Mouse (Mus musculus) embryonic fibroblast, embryonic 13.5 days (primary cell): ENCODE measurements around the gene Rgs8. TPM values are rescaled to one million over a fixed set of nuclear protein-coding genes. Genes with fewer than 3 reads are reported as not detected.

ENCODE experiments used
- H3K27ac ChIP-seq: 2 replicates; pipeline ENCODE4 v1.5.1; 2012; ENCODE audit warnings: low read length, control low read depth, inconsistent platforms; ENCODE audit not compliant: insufficient read depth
- H3K4me1 ChIP-seq: 2 replicates; pipeline ENCODE4 v1.6.1; 2011; ENCODE audit warnings: low read length; ENCODE audit not compliant: control insufficient read depth, insufficient read depth
- H3K4me3 ChIP-seq: 2 replicates; pipeline ENCODE4 v1.5.1; 2011; ENCODE audit warnings: mild to moderate bottlenecking, control low read depth, low read length; ENCODE audit not compliant: insufficient read depth
- CTCF ChIP-seq: IDR thresholded peaks from 2 replicates; pipeline ENCODE4 v1.5.1; 2011; ENCODE audit warnings: mild to moderate bottlenecking, control low read depth, low read length, moderate library complexity, borderline replicate concordance; ENCODE audit not compliant: insufficient read depth
- POLR2A ChIP-seq: IDR thresholded peaks from 2 replicates; pipeline ENCODE4 v1.6.1; 2011; ENCODE audit warnings: low read depth, mild to moderate bottlenecking, control low read depth, low read length, moderate library complexity
- polyA plus RNA-seq: library from polyadenylated mRNA; stranded (reverse); fragments of >200 nt; gene quantifications from 2 replicates; pipeline ENCODE4 v1.2.4, GENCODE M21; 2011; ENCODE audit warnings: low read depth; ENCODE audit not compliant: missing spikeins, insufficient read length

The Rgs8 gene
- polyA plus RNA-seq, 1 experiment: 0.39 TPM

DNA sequence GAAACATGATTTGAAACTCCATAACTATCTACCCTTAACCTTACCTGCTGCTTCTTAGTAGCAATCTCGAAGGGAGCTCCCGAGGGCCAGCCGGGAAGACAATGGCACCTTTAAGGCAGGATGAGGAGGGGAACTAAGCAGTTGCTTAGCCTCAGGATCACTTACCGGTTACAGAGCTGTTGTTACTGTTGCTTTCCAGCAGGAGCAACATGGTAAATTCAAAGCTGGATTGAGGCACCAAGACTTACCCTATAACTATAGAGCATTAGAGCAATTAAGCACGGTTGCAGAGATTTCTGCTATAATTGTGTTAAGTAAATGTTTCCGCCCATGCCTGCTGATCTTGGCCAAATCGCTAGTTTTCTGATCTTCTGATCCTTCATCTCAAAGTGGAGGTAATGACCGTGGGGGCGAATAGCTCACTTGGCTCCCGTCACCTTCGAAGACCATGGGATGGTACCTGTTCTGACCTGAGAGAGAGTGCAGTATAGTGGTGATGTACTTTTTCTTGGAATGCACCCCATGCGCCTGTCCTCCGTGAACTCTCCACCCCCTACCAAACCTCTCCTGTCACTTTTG is 86.7 kb downstream of the Rgs8 start:
- Histone ChIP-seq H3K4me1 (peaks cover 18% of the 10 kb centered on the region), H3K27ac (no peak overlapping the region), H3K4me3 (peak overlapping the region; percentile 55)
- TF ChIP-seq POLR2A (no peak), CTCF (no peak)

DNA sequence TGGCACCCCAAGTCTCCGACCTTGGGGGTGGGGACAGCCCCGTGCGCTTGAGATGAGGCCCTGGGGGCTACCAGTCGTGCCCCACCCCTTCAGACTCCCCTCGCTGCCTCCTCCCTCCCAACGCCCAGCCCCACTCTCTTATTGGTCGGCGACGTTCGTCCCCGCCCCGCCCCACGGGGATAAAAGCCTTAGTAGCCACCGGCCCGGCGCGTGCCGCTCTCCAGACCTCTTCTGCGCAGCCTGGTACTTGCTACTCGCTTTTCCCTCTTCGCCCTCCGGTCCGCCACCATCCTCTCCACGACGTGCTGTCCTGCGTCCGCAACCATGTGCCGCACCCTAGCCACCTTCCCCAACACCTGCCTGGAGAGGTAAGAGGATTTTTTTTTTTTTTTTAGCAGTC is 87.3 kb downstream of the Rgs8 start, which contains the start of gene Rgs16:
Gene Rgs16, plus strand, starts transcription at position 205 of the 400 bp plus-strand sequence.
- TF ChIP-seq POLR2A (peak; percentile 100), CTCF (no peak)
- Histone ChIP-seq H3K27ac (no peak within 1 kb of the TSS; the same call in 1 of the 2 replicates), H3K4me1 (peaks cover 18% of the 10 kb centered on the region), H3K4me3 (peak within 1 kb of the TSS; percentile 55)

DNA sequence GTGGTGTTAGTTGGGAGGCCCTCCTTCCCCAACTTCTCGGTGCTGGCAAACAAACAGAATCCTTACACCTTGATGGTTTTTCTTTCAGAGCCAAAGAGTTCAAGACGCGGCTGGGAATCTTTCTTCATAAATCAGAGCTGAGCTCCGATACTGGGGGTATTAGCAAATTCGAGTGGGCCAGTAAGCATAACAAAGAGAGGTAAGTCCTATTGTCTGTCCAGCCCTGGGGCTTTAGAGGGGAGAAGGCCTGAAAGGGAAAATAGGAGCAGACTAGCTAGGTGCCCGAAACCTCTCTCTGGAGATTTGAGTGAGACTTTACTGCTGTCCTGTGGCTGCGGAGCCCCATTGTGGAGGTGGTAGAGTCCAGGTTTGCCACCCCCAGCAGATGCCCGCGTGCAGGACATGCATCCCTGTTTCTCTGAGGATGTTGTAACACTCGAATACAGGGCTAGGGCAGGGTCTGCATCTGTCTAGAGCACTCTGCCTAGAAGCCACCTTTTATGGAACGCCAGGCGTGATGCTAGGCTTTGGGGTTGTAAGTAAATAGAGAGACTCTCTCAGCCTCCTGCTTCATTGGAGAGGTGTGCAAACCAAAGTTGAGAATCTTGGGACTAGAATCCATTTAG is 88.1 kb downstream of the Rgs8 start:
- peak; percentile 33; the same call in 1 of the 2 replicates for TF ChIP-seq POLR2A
- TF ChIP-seq CTCF: no peak
- H3K4me1 ChIP-seq: peaks cover 12% of the 10 kb centered on the region; the same call in 1 of the 2 replicates
- H3K4me3 ChIP-seq: peak overlapping the region; percentile 55
- no peak overlapping the region; the same call in 1 of the 2 replicates for H3K27ac ChIP-seq

DNA sequence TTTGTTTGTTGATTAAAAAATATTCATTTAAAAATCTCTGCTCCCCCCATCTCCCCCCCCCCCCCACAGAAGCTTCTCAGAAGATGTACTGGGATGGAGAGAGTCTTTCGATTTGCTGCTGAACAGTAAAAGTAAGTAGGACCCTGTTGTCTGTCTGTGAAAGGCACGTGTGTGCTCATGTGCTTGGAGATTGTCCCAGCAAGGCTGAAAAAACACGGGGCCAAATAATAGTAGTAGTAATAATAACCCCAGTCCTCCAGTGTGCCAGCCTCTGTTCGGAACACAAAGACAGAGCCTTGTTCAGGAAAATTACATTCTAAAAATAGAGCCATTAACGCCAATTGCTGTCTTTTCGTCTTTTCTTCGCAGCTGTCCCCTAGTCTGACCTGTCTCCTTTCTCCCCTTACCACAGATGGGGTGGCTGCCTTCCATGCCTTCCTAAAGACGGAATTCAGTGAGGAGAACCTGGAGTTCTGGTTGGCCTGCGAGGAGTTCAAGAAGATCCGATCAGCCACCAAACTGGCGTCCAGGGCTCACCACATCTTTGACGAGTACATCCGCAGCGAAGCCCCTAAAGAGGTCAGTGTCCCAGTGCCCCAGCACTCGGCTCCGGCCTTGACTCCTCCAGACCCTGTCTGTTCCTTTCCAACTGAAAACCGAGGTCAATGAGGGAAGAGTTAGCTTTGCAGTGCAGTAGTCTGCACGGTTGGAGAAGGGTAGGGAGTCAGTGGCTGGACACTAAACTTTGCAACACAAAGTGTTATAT is 88.9 kb downstream of the Rgs8 start:
- H3K4me3 ChIP-seq: peak overlapping the region; percentile 55
- peak overlapping the region; percentile 1; the same call in 1 of the 2 replicates for H3K27ac ChIP-seq
- H3K4me1 ChIP-seq: peaks cover 10% of the 10 kb centered on the region; the same call in 1 of the 2 replicates
- TF ChIP-seq CTCF: no peak
- no peak for TF ChIP-seq POLR2A

DNA sequence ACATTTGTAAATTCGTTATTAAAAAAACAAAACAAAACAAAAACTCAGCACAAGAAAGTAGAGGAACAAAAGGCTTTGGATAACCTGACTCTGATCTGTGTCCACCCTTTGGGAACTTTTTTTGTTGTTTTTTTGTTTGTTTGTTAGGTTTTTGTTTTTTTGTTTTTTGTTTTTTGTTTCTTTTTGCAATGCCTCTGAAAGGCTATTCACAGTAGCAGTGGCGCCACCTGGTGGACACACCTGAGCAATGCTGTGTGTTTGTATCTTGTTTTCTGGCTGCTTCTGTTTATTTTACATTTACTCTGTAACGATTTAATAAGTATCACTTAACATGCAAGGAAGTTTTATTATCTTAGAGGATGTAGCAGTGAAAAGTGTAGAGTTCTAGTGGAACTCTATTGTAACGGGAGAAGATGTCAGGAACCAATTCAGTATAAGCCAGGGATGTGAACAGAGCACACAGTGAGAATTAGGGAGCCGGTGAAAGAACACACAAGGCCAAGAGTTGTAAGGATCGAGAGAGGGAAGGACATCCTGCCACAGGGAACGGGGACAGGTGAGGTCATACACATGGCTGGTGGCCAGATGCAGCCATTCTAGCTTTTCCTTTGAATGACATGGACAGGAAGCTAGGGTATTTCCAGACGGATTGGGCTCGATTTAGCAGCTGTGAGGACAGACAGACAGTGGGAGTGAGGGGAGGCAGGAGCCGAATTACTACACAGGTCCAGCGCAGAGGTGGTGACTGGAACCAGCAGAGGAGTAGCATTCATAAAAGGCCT is 89.7 kb downstream of the Rgs8 start:
- Histone ChIP-seq H3K27ac (no peak overlapping the region), H3K4me3 (peak overlapping the region; percentile 55), H3K4me1 (peaks cover 4% of the 10 kb centered on the region; the same call in 1 of the 2 replicates)
- peak; percentile 77; the same call in 1 of the 2 replicates for TF ChIP-seq CTCF
- no peak for TF ChIP-seq POLR2A

DNA sequence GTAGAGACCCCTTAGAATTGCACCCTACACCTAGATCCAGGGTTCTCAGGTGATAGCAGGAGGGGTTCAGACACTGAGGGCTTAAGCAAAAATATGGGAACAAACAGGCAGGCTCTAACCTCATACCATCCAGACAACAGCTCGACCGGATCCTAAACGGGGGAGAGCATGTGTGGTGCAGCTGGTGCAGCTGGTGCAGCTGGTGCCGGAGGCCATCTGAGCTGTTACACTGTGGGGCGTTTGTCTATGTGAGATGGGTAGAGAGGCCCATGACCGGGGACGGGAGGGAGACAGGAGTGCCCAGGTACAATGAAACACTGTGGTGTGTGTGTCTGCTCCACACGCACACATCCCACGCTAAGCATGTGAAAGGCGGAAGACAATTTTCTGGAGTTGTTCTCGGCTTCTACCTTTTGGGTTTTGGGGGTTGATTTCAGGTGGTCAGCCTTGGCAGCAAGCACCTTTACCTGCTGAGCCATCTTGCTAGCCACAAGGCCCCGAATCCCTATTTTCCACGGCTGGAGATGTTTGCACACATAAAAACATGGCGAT is 93.4 kb downstream of the Rgs8 start:
- Histone ChIP-seq H3K4me1 (peaks cover 11% of the 10 kb centered on the region), H3K4me3 (no peak overlapping the region), H3K27ac (no peak overlapping the region)
- TF ChIP-seq CTCF: no peak
- TF ChIP-seq POLR2A: no peak; the same call in 1 of the 2 replicates

DNA sequence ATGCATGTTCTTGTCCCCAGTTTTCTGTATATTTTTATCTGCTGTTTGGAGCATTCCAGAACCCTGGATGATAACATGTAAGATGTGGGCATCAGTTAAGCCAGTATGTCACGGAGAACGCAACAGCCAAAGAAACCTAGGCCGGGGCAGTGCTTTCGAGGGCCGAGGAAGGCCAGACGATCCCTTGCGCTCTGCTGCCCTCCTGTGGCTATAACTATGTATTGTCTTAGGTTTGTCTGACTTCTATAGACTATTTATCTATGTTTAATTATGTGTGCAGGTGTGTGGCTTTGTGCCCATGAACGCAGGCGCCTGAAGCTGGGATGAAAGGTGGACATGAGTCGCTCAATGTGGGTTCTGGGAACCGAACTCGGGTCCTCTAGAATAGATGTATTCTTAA is 93.9 kb downstream of the Rgs8 start:
- Histone ChIP-seq H3K4me1 (peaks cover 11% of the 10 kb centered on the region), H3K27ac (no peak overlapping the region), H3K4me3 (no peak overlapping the region)
- TF ChIP-seq CTCF (peak; percentile 89), POLR2A (0 out of 2 replicates have a peak, but pooled peaks have one; percentile 12)

DNA sequence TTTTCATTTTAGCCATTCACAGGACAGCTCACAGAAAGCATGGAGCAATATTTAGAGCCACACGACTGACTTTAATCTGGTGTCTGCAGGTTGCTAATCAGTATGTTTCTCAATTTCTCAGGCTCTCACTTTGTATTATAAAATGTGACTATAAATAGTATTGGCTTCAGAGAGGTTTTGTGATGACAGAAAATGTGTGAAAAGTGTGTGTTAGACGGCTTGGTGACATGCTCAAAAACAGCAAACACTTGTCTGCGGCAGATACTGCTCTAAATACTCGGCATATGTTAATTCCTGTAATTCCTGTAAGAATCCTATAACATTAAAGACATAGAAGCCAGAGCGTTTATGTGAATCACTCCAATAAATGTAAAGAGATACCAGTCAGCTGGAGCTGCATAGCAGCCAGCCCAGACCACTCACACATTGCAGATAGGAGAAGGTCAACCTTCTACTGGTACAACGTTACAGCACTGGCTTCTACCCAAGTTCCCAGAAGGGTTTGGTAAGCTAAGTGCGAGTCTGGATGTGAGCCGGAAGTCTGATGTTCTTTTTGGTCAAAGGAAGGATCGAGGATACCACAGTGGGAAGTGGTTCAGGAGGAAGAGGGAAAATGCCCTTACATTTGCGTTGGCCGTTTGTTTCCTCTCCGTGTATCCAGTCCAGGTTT is 95.2 kb downstream of the Rgs8 start:
- Histone ChIP-seq H3K4me1 (peaks cover 7% of the 10 kb centered on the region), H3K27ac (no peak overlapping the region), H3K4me3 (no peak overlapping the region)
- TF ChIP-seq POLR2A (no peak), CTCF (no peak)
